Mouse (Mus musculus): ENCODE data around the gene Sel1l.

DNA sequence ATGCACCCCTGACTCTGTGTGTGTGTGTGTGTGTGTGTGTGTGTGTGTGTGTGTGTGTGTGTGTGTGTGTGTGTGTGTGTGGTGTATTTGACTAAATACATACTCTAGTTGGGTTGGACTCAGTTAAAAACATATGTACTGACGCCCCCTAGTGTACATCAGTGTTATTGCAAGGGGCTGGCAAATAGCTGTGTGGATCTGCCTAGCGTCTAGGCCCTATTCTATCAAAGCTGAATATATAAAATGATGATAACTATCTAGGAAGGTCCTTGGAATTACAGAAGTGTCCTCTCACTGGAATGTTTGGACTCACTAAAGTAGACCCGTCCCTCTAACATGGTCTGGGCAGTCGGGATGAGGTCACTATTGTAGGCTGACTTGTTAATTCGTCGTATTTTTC is 59.2 kb downstream of the Sel1l start:
- TF ChIP-seq POLR2A (IDR thresholded peaks at IDR 0.05; ENCODE audit: borderline replicate concordance, low read depth, low read length): no peak
- no peak for TF ChIP-seq CTCF (IDR thresholded peaks at IDR 0.05; ENCODE audit: low read depth, low read length)

Data from bone marrow macrophage, adult 2 months (primary cell).